Mouse (Mus musculus): ENCODE data around the gene Clmn. TPM values are rescaled to one million over a fixed set of nuclear protein-coding genes. Genes with fewer than 3 reads are reported as not detected.
"Not testable (repeated sequence)": the region's sequence is repeated elsewhere in the genome, so short reads cannot be mapped to it uniquely, and the experiment has no call there.

Gene Clmn
- polyA plus RNA-seq, 1 experiment: 11.7 TPM

- DNase-seq (ENCODE audit: low read depth): no peak
Observed at GRCm38 (mm10) chr12:104838462-104838861, 26.4 kb downstream of the Clmn start.

DNA sequence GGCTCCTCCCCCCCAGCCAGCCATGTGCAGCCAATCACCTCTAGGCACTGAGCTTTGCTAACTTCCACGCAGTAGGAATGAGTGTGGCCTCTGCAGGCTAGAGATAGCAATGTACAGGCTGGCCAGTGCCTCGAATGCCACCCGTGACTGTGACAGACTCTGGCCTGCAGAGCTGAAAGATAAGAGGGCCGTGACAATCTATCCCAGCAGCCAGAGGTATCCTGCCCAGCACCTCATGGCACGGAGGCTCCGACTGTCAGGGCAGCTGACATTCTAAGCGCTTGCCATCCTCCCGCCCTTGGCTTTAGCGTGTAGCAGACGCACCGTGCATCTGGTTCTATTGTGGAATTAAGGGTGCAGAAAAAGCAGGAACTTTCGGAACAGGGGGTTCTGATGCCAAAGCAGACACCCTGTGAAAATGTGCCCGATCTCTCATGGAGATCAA lies 26.9 kb downstream of the Clmn start:
- no peak for DNase-seq (ENCODE audit: low read depth)

- no peak for DNase-seq (ENCODE audit: low read depth)
Observed at GRCm38 (mm10) chr12:104837111-104837837, 27.6 kb downstream of the Clmn start.

GRCm38 (mm10) chr12:104836230-104836629 lies 28.6 kb downstream of the Clmn start:
- DNase-seq (ENCODE audit: low read depth): no peak

DNA sequence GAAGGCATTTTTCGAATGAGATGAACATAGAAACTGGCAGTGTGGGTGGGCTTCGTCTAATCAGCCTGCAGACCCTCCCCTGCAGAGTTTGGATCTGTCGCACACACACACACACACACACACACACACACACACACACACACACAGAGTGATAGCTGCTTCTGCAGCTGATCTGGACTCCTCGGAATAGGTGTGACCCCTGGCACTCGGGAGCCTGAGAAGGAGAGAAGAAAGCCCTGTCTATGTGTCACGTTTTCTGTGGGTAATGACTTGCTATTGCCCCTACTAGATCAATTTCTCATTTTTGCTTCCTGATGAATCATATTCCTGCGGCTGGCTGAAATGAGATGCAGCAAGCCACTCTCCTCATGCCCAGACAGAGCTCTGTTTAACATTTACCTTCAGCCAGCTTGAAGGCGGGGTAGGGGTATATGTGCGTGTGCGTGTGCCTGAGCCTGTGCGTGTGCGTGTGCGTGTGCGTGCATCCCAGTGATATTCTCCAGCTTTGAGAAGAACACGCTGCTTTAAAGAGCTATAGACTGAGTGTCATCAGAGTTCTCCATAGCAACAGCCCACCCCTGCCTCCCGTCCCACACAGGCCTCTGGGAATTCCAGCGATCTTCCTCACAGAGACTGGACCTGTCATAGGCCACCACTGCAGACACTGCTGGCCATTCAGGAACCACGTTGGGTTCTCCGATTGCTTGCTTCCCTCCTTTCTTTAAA lies 29.3 kb downstream of the Clmn start:
- DNase-seq (ENCODE audit: low read depth): no peak

DNA sequence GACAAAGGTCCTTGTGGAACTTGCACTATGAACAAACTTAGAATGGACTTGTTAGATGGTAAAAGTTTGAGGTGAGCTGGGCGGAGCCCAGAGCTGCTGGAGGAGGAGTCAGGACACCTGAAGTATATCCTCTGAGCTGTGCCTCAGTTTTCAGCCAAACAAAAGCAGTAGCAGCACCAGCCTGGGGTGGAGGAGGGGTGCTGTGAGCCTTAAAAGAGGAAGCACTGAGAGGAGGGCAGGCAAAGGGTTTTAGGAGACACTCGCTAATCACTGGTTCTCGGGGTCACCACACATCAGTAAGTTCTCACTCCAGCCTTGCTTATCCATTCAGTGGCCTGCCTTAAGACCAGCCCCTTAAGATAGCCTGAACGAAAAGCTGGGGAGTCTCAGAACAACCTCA lies 30.1 kb downstream of the Clmn start:
- no peak for DNase-seq (ENCODE audit: low read depth)

- no peak for DNase-seq (ENCODE audit: low read depth)
Observed at GRCm38 (mm10) chr12:104830666-104831435, 34.0 kb downstream of the Clmn start.

- DNase-seq (ENCODE audit: low read depth): no peak
Observed at GRCm38 (mm10) chr12:104830283-104830639, 34.6 kb downstream of the Clmn start.

DNA sequence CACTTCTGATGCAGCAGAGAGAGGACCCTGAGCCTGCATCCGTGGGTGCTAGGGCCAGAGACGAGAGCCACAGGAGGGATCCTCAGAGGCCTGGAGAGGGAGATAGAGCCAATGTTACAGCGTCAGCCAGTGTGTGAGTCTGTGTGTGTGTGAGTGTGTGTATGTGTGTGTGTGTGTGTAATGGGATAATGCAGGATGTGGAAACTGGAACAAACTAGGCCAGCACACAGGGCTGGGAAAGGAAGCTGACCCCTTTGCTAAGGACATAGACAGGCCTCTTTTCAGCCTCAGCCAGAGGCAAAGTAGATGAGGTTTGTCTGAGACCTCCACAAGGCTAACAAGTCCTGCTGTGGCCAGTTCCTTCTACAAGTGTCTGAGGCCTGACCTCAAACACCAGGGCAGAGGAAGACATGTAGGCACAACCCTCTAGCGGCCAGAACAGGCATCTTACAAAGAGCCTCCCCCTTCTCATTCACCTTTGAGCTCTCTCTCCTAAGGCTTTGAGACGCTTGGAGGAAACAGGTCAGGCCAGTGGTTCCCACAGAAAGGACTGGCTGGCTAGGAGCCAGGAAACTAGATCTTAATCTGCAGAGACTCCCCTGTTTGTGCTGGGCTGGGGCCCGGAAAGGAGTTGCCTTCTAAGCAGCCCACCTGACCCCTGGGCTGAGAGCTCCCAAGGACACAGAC lies 35.1 kb downstream of the Clmn start:
- no peak for DNase-seq (ENCODE audit: low read depth)

- not testable (repeated sequence) for DNase-seq (ENCODE audit: low read depth)
Observed at GRCm38 (mm10) chr12:104828986-104829385, 35.9 kb downstream of the Clmn start.

DNA sequence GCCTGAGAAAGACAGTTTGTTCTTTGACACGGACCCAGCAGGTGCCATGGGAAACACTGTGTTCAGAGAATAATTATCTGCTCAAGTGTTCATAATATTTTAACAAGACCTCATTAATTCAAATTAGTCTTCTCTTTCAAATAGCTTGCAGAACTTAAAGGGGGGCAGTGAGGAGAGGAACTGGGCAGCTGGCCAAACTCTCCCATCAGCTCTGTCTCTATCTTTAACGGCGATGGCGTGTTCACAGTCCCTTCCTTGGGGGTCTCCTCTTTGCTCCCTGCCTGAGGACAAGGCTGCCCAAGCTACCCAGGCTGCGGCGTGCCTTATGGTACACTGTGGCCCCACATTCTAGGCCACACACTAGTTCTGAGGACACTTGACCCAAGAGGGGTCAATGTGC lies 37.2 kb downstream of the Clmn start:
- no peak for DNase-seq (ENCODE audit: low read depth)

DNA sequence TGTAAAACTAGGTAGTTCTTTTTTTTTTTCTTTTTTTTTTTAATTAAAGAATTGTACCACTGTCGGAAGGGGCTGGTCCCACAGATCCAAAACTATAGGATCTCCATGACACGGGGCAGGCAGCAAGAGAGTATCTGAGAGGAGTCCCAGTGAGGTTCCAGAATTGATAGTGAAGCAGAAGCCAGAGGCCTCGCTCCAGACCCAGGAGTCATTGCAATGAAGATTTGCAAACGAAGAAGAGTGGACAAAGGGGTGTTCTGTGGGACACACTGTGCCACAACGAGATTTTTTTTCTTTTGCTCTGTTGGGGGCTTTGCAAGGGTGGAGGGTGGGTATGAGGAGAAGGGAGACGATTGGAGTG lies 40.0 kb downstream of the Clmn start:
- DNase-seq (ENCODE audit: low read depth): no peak

DNA sequence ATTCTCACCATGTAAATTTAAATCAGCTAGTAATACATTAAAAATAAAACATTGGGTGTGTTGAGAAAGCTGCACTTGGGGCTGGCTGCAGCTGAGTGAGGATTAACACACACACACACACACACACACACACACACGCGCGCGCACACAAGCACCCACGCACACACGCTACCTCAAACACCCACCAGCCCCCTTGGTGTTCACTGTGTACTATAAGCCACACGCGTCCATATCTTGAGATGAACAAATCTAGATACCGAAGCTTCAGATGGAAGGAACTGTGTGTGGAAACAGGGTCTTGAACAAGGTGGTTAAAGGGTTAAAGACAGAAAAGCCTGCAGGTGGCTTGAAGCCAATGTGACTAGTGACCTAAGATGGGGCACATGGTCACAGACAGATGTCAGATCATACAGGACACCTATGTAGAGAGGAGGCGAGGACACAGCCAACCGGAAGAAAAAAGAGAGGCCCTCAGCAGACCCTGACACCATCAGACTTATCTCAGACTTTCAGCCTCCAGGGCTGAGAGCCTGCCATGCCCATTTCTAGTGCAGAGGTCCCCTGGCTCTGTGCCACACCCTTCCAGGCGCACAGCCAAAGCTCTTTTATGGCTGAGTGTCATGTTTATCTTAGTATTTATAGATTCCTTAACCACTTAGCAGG lies 40.5 kb downstream of the Clmn start:
- no peak for DNase-seq (ENCODE audit: low read depth)

DNA sequence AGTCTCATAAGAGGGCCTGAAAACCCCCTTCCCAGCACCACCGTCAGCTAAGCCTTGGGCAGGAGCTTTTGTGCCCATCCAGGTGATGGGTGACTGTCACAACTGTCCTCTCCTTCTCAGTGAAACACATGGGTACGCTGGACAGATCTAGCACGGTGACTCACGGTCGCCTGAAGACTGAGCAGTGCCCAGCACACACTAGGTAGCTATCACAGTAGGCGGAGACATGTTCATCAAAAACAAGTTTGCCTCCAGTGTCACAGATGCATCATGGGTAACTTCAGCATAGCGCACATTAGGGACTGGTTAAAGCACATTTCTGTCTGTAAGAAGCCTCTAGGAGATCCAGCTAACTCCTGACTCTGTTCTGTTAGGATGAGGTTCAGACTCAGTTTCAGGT lies 41.2 kb downstream of the Clmn start:
- no peak for DNase-seq (ENCODE audit: low read depth)

GRCm38 (mm10) chr12:104822838-104823599 lies 41.9 kb downstream of the Clmn start:
- DNase-seq (ENCODE audit: low read depth): no peak

GRCm38 (mm10) chr12:104822151-104822550 lies 42.7 kb downstream of the Clmn start:
- no peak for DNase-seq (ENCODE audit: low read depth)

DNA sequence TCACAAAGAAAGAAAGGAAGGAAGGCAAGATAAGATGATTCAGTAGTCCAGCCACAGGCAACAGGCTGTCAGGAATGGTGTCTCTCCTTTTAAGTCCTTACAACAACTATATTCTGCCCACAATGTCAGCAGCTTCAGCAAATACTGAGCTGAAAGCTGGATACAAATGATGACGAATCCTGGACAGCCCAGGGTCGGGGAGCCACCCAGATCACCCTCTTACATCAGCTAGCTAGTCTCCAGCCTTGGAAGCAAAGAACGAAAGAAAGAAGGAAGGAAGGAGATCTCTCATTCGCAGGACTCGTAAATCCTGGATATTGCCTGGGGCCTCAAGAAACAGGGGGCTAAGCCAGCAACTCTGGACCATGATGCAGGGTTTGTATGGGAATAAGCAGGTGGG lies 44.8 kb downstream of the Clmn start:
- DNase-seq (ENCODE audit: low read depth): no peak

DNA sequence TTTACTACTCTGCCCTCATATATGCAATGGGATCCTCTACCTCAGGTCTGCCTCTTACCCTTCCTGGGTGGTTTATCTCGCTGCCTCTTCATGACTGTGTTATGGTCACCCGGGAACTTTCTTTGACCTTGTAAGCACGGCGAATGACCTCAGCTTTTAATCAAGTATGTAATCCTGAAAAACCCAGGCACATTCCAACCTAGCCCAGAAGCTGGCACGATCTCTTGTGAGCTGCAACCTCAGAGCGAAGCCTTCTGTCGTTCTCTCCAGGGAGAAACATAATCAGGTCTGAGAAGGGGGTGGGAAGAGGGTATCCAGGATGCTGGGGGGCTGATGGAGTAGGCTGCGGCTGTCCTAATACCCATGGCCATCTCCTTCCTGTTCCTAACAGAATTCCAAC lies 45.8 kb downstream of the Clmn start:
- no peak for DNase-seq (ENCODE audit: low read depth)

- no peak for DNase-seq (ENCODE audit: low read depth)
Observed at GRCm38 (mm10) chr12:104818057-104818456, 46.8 kb downstream of the Clmn start.

DNA sequence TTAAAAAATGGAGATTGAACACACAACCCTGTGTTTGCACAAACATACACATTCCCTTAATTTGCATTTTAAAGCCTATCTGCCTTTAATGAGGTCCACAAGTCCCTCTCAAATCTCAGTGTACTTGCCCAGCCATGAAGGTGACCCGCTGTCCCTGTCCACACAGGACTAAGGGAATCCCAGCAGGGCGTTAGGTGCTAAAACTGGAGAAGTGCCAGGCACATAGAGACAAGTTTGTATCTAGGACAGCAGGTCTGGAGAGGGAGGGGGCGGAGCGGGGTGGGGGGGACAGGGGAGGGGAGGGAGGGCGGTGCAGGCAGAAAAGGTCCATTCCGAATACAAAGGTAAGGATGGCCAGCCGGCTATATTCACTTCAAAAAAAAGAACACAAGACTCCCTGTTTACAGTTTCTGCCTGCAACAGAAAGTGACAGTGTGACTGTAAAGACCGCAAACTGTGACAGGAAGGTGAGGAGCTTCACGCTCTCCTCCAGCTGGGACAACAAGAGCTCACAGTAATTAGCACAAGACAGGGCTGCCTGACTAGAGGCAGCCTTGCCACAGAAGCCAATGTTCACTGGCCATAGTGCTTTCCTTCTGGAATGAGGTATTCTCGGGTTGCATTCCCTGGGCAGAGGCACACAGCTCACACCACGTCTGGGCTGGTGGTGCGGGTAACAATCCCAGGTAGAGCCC lies 47.6 kb downstream of the Clmn start:
- DNase-seq (ENCODE audit: low read depth): no peak

All from gonadal fat pad, adult 2 months (tissue).